Mouse (Mus musculus): ENCODE measurements around the gene BC029722. TPM values are rescaled to one million over a fixed set of nuclear protein-coding genes. Genes with fewer than 3 reads are reported as not detected.

Gene BC029722
- polyA plus RNA-seq, 1 experiment from 2014 or later: 4.9 TPM

DNA sequence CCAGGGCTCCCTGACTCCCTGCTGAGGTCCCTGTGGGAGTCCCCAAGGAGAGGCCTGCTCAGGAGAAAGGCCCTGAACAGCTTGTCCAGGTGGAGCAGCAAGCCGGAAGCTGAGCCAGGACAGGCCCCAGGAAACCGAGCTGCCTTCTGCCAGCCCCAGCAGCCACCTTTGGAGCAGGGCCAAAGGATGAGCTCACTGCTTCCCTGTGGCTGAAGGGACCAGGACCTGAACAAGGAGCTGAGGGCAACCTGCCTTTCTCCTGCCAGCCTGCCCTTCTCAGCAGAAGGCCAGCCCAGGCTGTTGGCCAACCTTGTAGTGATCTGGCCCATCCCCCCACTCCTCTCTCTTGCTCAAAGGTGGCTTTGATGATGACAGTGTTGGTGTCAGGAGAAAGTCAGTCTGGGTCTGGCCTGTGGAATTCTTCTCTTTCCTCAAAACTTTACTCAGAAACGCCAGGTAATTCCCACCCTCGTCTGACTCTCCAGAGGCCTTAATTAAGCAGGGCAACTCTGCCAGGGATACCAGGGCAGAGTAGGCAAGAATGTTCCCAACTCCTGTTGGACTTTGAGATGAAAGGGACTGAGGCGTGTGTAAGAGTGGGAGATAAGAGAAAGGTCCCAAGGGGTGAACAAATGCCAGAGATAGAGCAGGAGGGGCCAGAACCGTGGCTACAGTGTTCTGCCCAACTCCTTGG is 13.8 kb downstream of the BC029722 start:
- Histone ChIP-seq H3K27ac (replicated peaks) (no peak overlapping the region), H3K9me3 (replicated peaks) (no peaks in the 10 kb centered on the region), H3K4me1 (replicated peaks) (no peaks in the 10 kb centered on the region), H3K36me3 (replicated peaks) (no peaks in the 10 kb centered on the region), H3K4me3 (replicated peaks) (no peak overlapping the region), H3K4me2 (no peak overlapping the region), H3K9ac (no peak overlapping the region), H3K27me3 (no peaks in the 10 kb centered on the region; the same call in 1 of the 2 replicates)
- no peak for ATAC-seq (ENCODE audit: insufficient read depth)
- 29% methylated on average over 6 of the region's 6 CpGs for WGBS (ENCODE audit: insufficient replicate concordance)

DNA sequence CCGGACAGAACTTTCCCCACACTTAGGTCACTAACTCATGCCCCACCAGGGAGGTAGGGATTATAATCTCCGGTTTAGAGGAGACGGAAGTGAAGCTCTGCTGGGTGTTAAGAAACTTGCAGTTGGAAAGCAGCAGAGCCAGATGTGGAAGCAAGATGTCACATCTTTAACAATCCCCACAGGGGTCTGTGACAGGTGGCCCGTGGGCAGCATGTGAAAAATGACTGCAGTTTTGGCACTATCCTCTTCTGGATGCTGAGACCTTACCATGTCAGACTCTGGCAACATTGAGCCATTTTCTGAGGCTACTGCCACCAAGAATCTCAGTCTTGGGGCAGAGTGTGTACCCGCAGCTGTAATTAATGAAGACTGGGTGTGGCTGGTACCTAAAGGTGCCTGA is 15.2 kb downstream of the BC029722 start:
- Histone ChIP-seq H3K9ac (no peak overlapping the region), H3K27me3 (peaks cover 10% of the 10 kb centered on the region), H3K4me1 (replicated peaks) (no peaks in the 10 kb centered on the region), H3K27ac (replicated peaks) (no peak overlapping the region), H3K9me3 (replicated peaks) (no peaks in the 10 kb centered on the region), H3K4me3 (replicated peaks) (no peak overlapping the region), H3K4me2 (no peak overlapping the region), H3K36me3 (replicated peaks) (no peaks in the 10 kb centered on the region)
- no peak for ATAC-seq (ENCODE audit: insufficient read depth)
- 45% methylated on average over 5 of the region's 5 CpGs for WGBS (ENCODE audit: insufficient replicate concordance)

DNA sequence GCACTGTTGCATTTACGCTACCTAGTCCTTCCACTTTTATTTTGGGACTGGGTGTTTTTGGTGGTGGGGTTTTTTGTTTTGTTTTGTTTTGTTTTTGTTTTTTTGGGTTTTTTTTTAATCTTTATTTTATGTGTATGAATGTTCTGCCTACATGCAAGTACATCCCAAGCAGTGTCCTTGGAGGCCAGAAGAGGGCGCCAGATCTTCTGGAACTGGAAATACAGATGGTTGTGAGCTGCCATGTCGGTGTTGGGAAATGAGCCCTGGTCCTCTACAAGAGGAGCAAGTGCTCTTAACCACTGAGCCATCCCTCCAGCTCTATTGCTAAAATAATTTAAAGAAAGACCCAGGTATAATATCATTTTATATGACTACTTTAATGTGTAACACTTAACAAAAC is 16.5 kb downstream of the BC029722 start:
- Histone ChIP-seq H3K27me3 (peaks cover 14% of the 10 kb centered on the region), H3K36me3 (replicated peaks) (no peaks in the 10 kb centered on the region), H3K9ac (no peak overlapping the region), H3K27ac (replicated peaks) (no peak overlapping the region), H3K4me3 (replicated peaks) (no peak overlapping the region), H3K4me2 (no peak overlapping the region), H3K9me3 (replicated peaks) (no peaks in the 10 kb centered on the region), H3K4me1 (replicated peaks) (no peaks in the 10 kb centered on the region)
- 39% methylated on average over 3 of the region's 3 CpGs for WGBS (ENCODE audit: insufficient replicate concordance)
- ATAC-seq (ENCODE audit: insufficient read depth): no peak

DNA sequence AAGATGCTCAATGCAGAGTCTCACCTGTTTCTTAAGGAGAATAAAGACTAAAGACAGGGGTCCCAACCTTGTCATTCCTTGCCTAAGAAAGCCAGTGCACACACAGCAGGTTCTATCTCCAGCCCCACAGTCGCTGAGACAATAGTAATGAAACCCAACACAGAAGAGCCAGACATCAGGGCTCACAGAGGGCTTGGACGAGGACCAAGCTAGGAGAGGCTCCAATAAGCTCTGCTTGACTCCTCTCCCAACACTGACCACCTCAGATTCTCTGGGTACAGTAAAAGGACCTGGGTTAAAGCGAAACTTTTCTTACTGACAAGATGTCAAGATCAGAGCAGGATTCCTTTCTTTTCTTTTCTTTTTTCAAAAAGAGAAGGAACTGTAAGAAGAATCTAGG is 20.6 kb downstream of the BC029722 start:
- Histone ChIP-seq H3K4me3 (replicated peaks) (no peak overlapping the region), H3K9me3 (replicated peaks) (no peaks in the 10 kb centered on the region), H3K4me2 (no peak overlapping the region), H3K36me3 (replicated peaks) (no peaks in the 10 kb centered on the region), H3K4me1 (replicated peaks) (no peaks in the 10 kb centered on the region), H3K27me3 (peaks cover 15% of the 10 kb centered on the region), H3K9ac (no peak overlapping the region), H3K27ac (replicated peaks) (no peak overlapping the region)
- ATAC-seq (ENCODE audit: insufficient read depth): no peak
- 28% methylated on average over 3 of the region's 3 CpGs for WGBS (ENCODE audit: insufficient replicate concordance)

DNA sequence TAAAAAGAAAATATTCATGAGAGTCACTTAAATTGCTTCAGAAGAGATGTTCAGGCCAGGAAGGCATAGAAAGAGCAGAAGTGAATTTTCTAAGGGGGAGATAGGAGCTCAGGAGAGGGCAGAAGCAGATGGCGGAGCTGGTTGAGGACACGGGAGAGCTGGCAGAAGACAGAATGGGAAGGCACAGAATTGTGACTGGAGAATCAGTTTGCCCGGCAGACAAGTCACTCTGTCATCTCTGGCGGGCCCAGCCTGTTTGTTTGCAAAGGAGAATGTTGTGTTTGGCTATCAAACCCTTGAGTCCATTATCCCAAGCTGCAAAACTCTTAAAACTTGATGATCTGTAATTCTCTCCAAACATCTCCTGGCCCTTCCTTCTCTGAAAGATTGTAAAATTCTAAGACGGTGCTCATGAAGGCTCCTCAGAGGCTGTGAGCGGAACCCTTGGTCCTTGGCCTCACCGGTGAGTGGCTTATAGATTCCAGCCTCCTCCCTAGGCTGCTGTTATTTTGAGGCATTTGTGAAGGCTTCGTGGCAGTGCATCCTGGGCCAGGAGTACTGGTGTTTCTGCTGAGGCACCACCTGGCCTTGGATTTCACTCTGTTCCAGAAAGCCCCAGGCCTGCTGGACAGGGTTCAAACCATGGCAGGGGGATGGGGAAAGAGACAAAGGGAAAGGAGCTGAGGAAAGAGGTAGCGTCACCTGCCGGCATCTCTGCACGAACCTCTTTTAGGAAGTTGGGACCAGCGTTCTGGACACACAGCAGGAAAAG is 24.4 kb downstream of the BC029722 start:
- Histone ChIP-seq H3K9me3 (replicated peaks) (no peaks in the 10 kb centered on the region), H3K36me3 (replicated peaks) (no peaks in the 10 kb centered on the region), H3K9ac (no peak overlapping the region), H3K4me3 (replicated peaks) (no peak overlapping the region), H3K27me3 (peaks cover 15% of the 10 kb centered on the region), H3K27ac (replicated peaks) (no peak overlapping the region), H3K4me2 (no peak overlapping the region), H3K4me1 (replicated peaks) (no peaks in the 10 kb centered on the region)
- no peak for ATAC-seq (ENCODE audit: insufficient read depth)
- WGBS (ENCODE audit: insufficient replicate concordance): 71% methylated on average over 12 of the region's 12 CpGs

DNA sequence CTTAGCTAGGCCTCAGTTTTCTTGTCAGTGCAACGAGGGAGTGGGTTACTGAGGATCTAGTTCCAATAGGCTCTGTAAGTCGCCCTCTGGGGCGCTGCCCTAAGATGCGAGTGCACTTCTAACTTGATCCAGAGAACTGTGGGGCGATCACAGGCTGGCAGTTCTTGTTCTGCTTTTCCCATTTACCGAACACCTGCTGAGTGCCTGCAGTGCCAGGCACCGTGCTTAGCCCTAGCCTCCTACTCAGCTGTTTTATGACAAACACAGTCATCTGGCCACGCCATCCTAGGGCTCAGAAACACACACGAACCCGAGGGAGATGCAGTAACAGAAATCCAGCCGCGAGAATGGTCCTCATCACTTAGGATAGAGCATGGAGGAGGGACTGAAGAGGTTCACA is 26.3 kb downstream of the BC029722 start:
- no peak overlapping the region for H3K27ac ChIP-seq (replicated peaks)
- no peaks in the 10 kb centered on the region for H3K4me1 ChIP-seq (replicated peaks)
- H3K27me3 ChIP-seq: peaks cover 14% of the 10 kb centered on the region; the same call in 1 of the 2 replicates
- no peak overlapping the region for H3K4me2 ChIP-seq
- no peaks in the 10 kb centered on the region for H3K9me3 ChIP-seq (replicated peaks)
- no peak for ATAC-seq (ENCODE audit: insufficient read depth)
- H3K36me3 ChIP-seq (replicated peaks): no peaks in the 10 kb centered on the region
- no peak overlapping the region for H3K4me3 ChIP-seq (replicated peaks)
- 31% methylated on average over 12 of the region's 12 CpGs for WGBS (ENCODE audit: insufficient replicate concordance)
- no peak overlapping the region for H3K9ac ChIP-seq

DNA sequence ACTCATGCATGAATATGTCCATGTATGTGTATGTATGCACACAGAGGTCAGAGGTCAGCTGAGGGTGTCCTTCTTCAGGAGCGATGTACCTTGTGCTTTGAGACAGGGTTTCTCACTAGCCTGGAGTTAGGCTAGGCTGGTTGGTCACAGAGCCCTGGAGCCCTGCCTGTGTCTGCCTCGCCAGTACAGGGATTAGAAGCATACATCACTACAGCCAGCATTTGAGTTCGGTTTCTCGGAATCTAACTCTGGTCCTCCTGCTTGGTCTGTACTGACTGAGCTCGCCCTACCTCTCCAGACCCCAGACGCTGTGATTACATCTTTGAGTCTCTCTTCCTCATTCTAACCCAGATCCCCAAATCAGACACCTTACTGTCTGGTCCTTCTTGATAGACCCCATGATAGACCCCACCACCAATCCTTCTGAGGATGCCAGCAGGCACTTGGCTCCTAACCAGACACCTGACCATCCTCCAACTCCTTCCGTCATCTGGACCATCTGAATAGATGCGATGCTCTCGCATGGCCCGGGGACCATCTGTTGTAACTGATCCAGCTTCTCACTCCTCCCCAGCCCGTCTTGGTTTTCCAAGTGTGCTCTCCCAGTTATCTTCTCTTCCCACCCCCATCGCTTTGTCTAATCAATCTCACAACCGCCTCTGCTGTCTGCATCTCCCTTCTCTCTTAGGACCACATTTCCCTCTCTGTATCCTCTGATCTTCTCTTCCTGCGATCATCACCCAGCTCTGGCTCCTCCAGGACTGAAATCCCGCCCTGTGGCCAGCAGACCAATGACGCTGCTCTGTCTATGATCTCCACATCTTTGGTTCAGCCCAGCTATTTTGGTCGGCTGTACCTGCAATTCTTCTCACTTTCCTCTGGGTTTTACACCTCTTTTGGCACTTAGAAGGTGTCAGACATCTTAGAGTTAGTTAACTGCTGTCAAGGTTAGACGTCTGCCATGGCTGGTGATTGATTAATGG is 31.0 kb downstream of the BC029722 start:
- no peak overlapping the region for H3K27ac ChIP-seq (replicated peaks)
- H3K4me2 ChIP-seq: no peak overlapping the region
- H3K4me1 ChIP-seq (replicated peaks): no peaks in the 10 kb centered on the region
- no peaks in the 10 kb centered on the region for H3K9me3 ChIP-seq (replicated peaks)
- no peak overlapping the region for H3K9ac ChIP-seq
- no peak overlapping the region for H3K4me3 ChIP-seq (replicated peaks)
- no peak for ATAC-seq (ENCODE audit: insufficient read depth)
- WGBS (ENCODE audit: insufficient replicate concordance): 48% methylated on average over 18 of the region's 18 CpGs
- H3K36me3 ChIP-seq (replicated peaks): no peaks in the 10 kb centered on the region
- H3K27me3 ChIP-seq: peaks cover 17% of the 10 kb centered on the region; the same call in 1 of the 2 replicates

DNA sequence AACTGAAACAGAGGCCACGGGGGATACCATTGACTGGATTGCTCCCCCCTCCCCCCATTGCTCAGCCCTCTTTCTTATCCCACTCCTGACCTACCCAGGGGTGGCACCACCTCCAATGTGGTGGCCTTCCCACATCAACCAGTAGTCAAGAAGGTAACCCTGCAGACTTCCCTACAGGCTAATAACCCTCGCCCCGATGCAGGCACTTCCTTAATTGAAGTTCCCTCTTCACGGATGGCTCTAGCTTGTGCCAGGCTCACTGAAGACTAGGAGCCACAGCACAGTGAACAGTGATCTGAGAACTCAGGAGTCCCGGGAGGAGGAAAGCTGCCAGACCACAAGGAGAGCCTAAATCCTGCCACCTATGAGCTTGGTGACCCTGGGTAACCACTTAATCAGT is 32.3 kb downstream of the BC029722 start:
- 22% methylated on average over 5 of the region's 5 CpGs for WGBS (ENCODE audit: insufficient replicate concordance)
- Histone ChIP-seq H3K4me1 (replicated peaks) (no peaks in the 10 kb centered on the region), H3K4me3 (replicated peaks) (no peak overlapping the region), H3K27me3 (peaks cover 15% of the 10 kb centered on the region; the same call in 1 of the 2 replicates), H3K27ac (replicated peaks) (no peak overlapping the region), H3K36me3 (replicated peaks) (no peaks in the 10 kb centered on the region), H3K4me2 (no peak overlapping the region), H3K9ac (no peak overlapping the region), H3K9me3 (replicated peaks) (no peaks in the 10 kb centered on the region)
- ATAC-seq (ENCODE audit: insufficient read depth): no peak

DNA sequence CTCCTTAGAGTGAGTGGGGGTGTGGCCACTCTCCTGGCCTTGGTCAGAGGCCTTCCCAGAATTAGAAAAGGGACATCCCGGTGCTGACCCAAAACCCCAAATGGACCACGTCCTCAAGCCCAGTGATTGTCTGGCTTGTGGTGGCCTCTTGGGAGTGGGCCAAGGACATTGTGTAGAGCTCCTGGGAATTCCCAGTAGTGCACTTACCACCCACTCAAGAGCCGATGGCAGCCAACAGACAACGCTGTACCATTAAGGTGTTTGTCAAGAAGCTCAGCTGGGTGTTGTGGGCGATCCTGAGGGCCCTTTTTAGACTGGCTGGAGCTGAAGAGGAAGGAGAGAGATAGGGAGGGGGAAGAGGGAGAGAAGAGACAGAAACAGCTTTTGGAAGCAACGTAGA is 34.7 kb downstream of the BC029722 start:
- Histone ChIP-seq H3K9ac (no peak overlapping the region), H3K4me2 (no peak overlapping the region), H3K4me3 (replicated peaks) (no peak overlapping the region), H3K9me3 (replicated peaks) (no peaks in the 10 kb centered on the region), H3K4me1 (replicated peaks) (no peaks in the 10 kb centered on the region), H3K27me3 (peaks cover 19% of the 10 kb centered on the region; the same call in 1 of the 2 replicates), H3K27ac (replicated peaks) (no peak overlapping the region), H3K36me3 (replicated peaks) (no peaks in the 10 kb centered on the region)
- ATAC-seq (ENCODE audit: insufficient read depth): no peak
- WGBS (ENCODE audit: insufficient replicate concordance): 60% methylated on average over 6 of the region's 6 CpGs

DNA sequence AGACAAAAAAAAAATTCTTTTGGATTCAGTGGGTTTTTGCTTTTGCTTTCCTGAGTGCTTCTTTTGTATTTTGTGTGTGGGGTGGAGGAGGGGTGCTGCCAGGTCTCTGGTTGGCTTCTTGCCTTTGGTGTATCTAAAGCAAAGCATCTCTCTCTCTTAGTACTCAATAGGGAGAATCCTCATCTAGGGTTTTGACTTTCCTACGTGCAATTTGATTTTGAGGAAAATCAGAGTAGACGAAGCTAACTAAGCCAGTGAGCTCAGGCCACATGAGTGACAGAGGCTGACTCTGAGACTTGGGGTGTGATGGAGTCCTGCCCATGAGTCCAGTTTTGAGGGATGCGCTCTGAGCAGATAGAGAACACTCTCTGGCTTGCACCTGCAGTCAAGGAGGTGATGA is 39.7 kb downstream of the BC029722 start:
- WGBS (ENCODE audit: insufficient replicate concordance): 61% methylated on average over 3 of the region's 3 CpGs
- Histone ChIP-seq H3K36me3 (replicated peaks) (no peaks in the 10 kb centered on the region), H3K4me2 (no peak overlapping the region), H3K4me1 (replicated peaks) (no peaks in the 10 kb centered on the region), H3K9me3 (replicated peaks) (no peaks in the 10 kb centered on the region), H3K4me3 (replicated peaks) (no peak overlapping the region), H3K27ac (replicated peaks) (no peak overlapping the region), H3K27me3 (peaks cover 52% of the 10 kb centered on the region), H3K9ac (no peak overlapping the region)
- ATAC-seq (ENCODE audit: insufficient read depth): no peak

DNA sequence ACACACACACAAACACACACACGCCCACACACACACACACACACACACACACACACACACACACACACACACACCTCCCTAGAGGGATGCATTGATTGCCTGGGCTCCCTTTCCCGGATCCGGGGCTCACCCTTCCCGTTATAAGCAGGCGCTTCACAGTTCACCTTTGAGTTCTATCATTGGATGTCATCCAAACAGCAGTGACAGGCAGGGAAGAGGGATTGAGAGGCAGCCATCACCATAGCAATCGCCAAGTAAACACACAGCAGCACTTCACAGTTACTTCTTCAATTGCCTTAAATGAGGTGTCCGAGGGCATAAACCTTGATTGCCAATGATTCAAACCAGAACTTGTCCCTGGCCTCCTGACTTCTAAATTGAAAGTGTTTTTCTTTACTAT is 40.2 kb downstream of the BC029722 start:
- no peaks in the 10 kb centered on the region for H3K4me1 ChIP-seq (replicated peaks)
- H3K9ac ChIP-seq: no peak overlapping the region
- peaks cover 56% of the 10 kb centered on the region for H3K27me3 ChIP-seq
- no peak overlapping the region for H3K27ac ChIP-seq (replicated peaks)
- H3K36me3 ChIP-seq (replicated peaks): no peaks in the 10 kb centered on the region
- no peak overlapping the region for H3K4me3 ChIP-seq (replicated peaks)
- 38% methylated on average over 7 of the region's 7 CpGs for WGBS (ENCODE audit: insufficient replicate concordance)
- no peaks in the 10 kb centered on the region for H3K9me3 ChIP-seq (replicated peaks)
- no peak overlapping the region for H3K4me2 ChIP-seq
- ATAC-seq (ENCODE audit: insufficient read depth): no peak

Measured in liver, embryonic 15.5 days (tissue).